Mouse (Mus musculus): ENCODE measurements at regions not wholly inside any gene's neighbourhood (a gene's known extent, or its start where the extent isn't known, plus 50 kb on each side); places are given as distances from the start of the nearest gene placed in this dataset.
A peak's percentile ranks its signal among the peaks of the same experiment; 100 is the strongest.

DNA sequence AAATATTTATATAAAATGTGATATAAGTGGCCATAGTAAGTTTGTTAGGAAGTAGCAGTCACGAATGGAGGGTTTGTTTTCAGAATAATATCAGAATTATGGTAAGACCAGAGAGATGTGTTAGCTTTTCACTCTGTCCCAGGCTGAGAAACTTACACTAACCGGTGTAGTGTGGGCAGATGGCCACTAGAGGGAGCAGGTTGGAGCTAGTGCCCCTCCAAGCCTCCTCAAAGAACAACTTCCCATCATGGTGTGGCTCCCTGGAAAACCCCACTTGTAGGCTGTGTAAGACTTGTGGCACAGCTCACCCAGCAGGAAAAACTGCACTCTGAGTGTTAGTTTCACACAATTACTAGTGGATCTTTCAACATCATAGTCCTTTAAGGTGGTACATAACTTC lies 328.0 kb downstream of the Cdh26 start:
- dilution Hi-C loops (cut with MboI; ENCODE audit: extremely low pct_ligation_motif_present, extremely low pct_unique_long_range_greater_than_20kb, low sequenced_read_pairs) = no loop called here
- H3K36me3 ChIP-seq (replicated peaks in 1 of 2; ENCODE audit: control insufficient read depth in 1 of 2, insufficient read depth in 1 of 2, low read length in 1 of 2) = no peaks in the 10 kb centered on the region
- no peaks in the 10 kb centered on the region for H3K79me2 ChIP-seq (replicated peaks; ENCODE audit: control insufficient read depth, extremely low read depth, insufficient read depth, poor library complexity, severe bottlenecking)
- in situ Hi-C loops (cut with MboI; ENCODE audit: low pct_ligation_motif_present, low pct_unique_long_range_greater_than_20kb, low sequenced_read_pairs) = no loop called here
- no peaks in the 10 kb centered on the region for H3K27me3 ChIP-seq (replicated peaks)
- TF ChIP-seq ELF1 (IDR thresholded peaks at IDR 0.05; ENCODE audit: low read depth, low read length) (no peak), CTCF (conservative IDR thresholded peaks at IDR 0.05 in 1 of 2, IDR thresholded peaks at IDR 0.05 in 1 of 2; ENCODE audit: low read depth in 2 of 2, low read length in 2 of 2) (peak; percentile 7 to 30; a peak in 2 of 4 replicates)
- no peak overlapping the region for H3K4me2 ChIP-seq (ENCODE audit: insufficient read depth, low read depth, poor library complexity, severe bottlenecking)
- H3K4me3 ChIP-seq (replicated peaks in 1 of 3; ENCODE audit: low read depth in 2 of 3, low read length in 2 of 3, poor library complexity in 1 of 3) = no peak overlapping the region
- no peaks in the 10 kb centered on the region for H3K4me1 ChIP-seq (ENCODE audit: control insufficient read depth in 1 of 2, insufficient read depth in 2 of 2)
- H3K9ac ChIP-seq (ENCODE audit: insufficient read depth, low read depth) = no peak overlapping the region
- peak; percentile 0 for DNase-seq (ENCODE audit: extremely low read depth)
- H3K9me3 ChIP-seq (replicated peaks; ENCODE audit: low read length) = peaks cover 77% of the 10 kb centered on the region
- H3K27ac ChIP-seq (ENCODE audit: insufficient read depth, low read depth) = no peak overlapping the region

DNA sequence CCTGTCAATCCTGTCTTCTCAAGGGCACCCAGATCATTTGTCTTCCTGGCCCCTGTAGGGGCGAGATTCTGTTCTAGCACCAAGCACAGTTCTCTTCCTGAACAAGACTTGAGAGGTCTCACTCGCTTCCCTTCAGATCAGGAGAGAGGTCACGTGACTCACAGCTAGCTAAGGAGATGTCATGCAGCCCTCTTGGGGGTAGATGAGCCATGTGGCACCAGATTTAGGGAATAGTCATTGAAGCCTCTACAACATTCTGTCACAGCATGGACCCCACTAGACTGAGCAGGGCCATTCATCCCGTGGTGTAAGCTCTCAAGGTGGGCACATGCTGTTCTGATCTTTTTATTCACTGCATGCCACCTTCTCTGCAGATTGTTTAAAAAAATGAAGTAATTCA lies 338.2 kb downstream of the Cdh26 start:
- TF ChIP-seq KAT2A (IDR thresholded peaks at IDR 0.05; ENCODE audit: insufficient replicate concordance, low read length) (no peak), NRF1 (IDR thresholded peaks at IDR 0.05; ENCODE audit: low read depth, low read length) (no peak), GABPA (IDR thresholded peaks at IDR 0.05; ENCODE audit: insufficient replicate concordance, low read depth, low read length) (no peak), MAX (IDR thresholded peaks at IDR 0.05; ENCODE audit: low read length) (no peak), MAZ (IDR thresholded peaks at IDR 0.05; ENCODE audit: low read depth, low read length) (no peak), ZMIZ1 (IDR thresholded peaks at IDR 0.05; ENCODE audit: low read depth, low read length) (no peak), RCOR1 (conservative IDR thresholded peaks at IDR 0.05; ENCODE audit: low read depth, low read length) (no peak)
- Histone ChIP-seq H3K79me2 (replicated peaks; ENCODE audit: control insufficient read depth, extremely low read depth, insufficient read depth, poor library complexity, severe bottlenecking) (no peaks in the 10 kb centered on the region), H3K36me3 (replicated peaks in 1 of 2; ENCODE audit: control insufficient read depth in 1 of 2, insufficient read depth in 1 of 2, low read length in 1 of 2) (no peaks in the 10 kb centered on the region), H3K4me3 (replicated peaks in 1 of 3; ENCODE audit: low read depth in 2 of 3, low read length in 2 of 3, poor library complexity in 1 of 3) (no peak overlapping the region), H3K4me2 (ENCODE audit: insufficient read depth, low read depth, poor library complexity, severe bottlenecking) (no peak overlapping the region), H3K4me1 (ENCODE audit: control insufficient read depth in 1 of 2, insufficient read depth in 2 of 2) (no peaks in the 10 kb centered on the region), H3K27ac (ENCODE audit: insufficient read depth, low read depth) (no peak overlapping the region), H3K9me3 (replicated peaks; ENCODE audit: low read length) (peaks cover 85% of the 10 kb centered on the region), H3K27me3 (replicated peaks) (no peaks in the 10 kb centered on the region), H3K9ac (ENCODE audit: insufficient read depth, low read depth) (no peak overlapping the region)
- dilution Hi-C loops (cut with MboI; ENCODE audit: extremely low pct_ligation_motif_present, extremely low pct_unique_long_range_greater_than_20kb, low sequenced_read_pairs) (no loop called here), in situ Hi-C loops (cut with MboI; ENCODE audit: low pct_ligation_motif_present, low pct_unique_long_range_greater_than_20kb, low sequenced_read_pairs) (no loop called here)
- DNase-seq (ENCODE audit: extremely low read depth) = no peak

DNA sequence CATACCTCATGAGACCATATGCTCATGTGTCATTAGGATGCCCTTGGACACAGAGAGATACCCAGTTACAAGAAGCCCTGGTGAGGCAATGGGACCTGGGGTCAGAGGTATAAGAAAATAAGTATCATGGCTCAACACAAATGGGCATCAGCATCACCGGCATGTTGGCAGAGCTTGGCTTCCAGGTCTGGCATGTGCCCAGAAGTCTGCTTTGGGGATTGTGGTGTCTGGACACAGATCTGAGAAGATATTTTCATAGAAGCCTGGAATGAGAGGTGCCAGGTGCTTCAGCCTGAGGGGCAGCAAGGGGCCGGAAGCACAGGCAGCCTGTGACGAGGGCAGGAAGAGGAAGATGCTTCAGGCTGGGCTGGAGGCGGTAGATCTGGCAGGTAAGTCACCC lies 338.7 kb downstream of the Cdh26 start:
- Histone ChIP-seq H3K79me2 (replicated peaks; ENCODE audit: control insufficient read depth, extremely low read depth, insufficient read depth, poor library complexity, severe bottlenecking) (no peaks in the 10 kb centered on the region), H3K27ac (ENCODE audit: insufficient read depth, low read depth) (no peak overlapping the region), H3K9ac (ENCODE audit: insufficient read depth, low read depth) (no peak overlapping the region), H3K4me1 (ENCODE audit: control insufficient read depth in 1 of 2, insufficient read depth in 2 of 2) (no peaks in the 10 kb centered on the region), H3K27me3 (replicated peaks) (no peaks in the 10 kb centered on the region), H3K4me3 (replicated peaks in 1 of 3; ENCODE audit: low read depth in 2 of 3, low read length in 2 of 3, poor library complexity in 1 of 3) (no peak overlapping the region), H3K4me2 (ENCODE audit: insufficient read depth, low read depth, poor library complexity, severe bottlenecking) (no peak overlapping the region), H3K9me3 (replicated peaks; ENCODE audit: low read length) (peaks cover 81% of the 10 kb centered on the region), H3K36me3 (replicated peaks in 1 of 2; ENCODE audit: control insufficient read depth in 1 of 2, insufficient read depth in 1 of 2, low read length in 1 of 2) (no peaks in the 10 kb centered on the region)
- DNase-seq (ENCODE audit: extremely low read depth) = no peak
- TF ChIP-seq SIN3A (IDR thresholded peaks at IDR 0.05; ENCODE audit: low read length) = no peak
- no peak for TF ChIP-seq JUN (IDR thresholded peaks at IDR 0.05; ENCODE audit: insufficient read depth, low read depth, low read length)
- TF ChIP-seq MAZ (IDR thresholded peaks at IDR 0.05; ENCODE audit: low read depth, low read length) = no peak
- TF ChIP-seq MEF2A (IDR thresholded peaks at IDR 0.05; ENCODE audit: borderline replicate concordance, low read depth, low read length) = no peak
- TF ChIP-seq NRF1 (IDR thresholded peaks at IDR 0.05; ENCODE audit: low read depth, low read length) = no peak
- no peak for TF ChIP-seq MAFK (IDR thresholded peaks at IDR 0.05; ENCODE audit: insufficient replicate concordance, low read length)
- no peak for TF ChIP-seq SMC3 (IDR thresholded peaks at IDR 0.05; ENCODE audit: low read depth, low read length)
- TF ChIP-seq ZKSCAN1 (IDR thresholded peaks at IDR 0.05; ENCODE audit: borderline replicate concordance, low read depth, low read length) = no peak
- no peak for TF ChIP-seq RAD21 (IDR thresholded peaks at IDR 0.05; ENCODE audit: low read depth, low read length)
- TF ChIP-seq IRF4 (IDR thresholded peaks at IDR 0.05; ENCODE audit: low read depth, low read length) = no peak
- no peak for TF ChIP-seq MYC (IDR thresholded peaks at IDR 0.05; ENCODE audit: low read depth, low read length)
- TF ChIP-seq UBTF (IDR thresholded peaks at IDR 0.05; ENCODE audit: low read depth, low read length) = no peak
- no peak for TF ChIP-seq ZMIZ1 (IDR thresholded peaks at IDR 0.05; ENCODE audit: low read depth, low read length)
- TF ChIP-seq MXI1 (IDR thresholded peaks at IDR 0.05; ENCODE audit: low read depth, low read length) = no peak
- dilution Hi-C loops (cut with MboI; ENCODE audit: extremely low pct_ligation_motif_present, extremely low pct_unique_long_range_greater_than_20kb, low sequenced_read_pairs) = no loop called here
- in situ Hi-C loops (cut with MboI; ENCODE audit: low pct_ligation_motif_present, low pct_unique_long_range_greater_than_20kb, low sequenced_read_pairs) = no loop called here
